Mouse (Mus musculus) mouse trophoblast stem cell (cell line): Measurements from ENCODE around the gene Ulk4.
"Not testable (repeated sequence)": the region's sequence is repeated elsewhere in the genome, so short reads cannot be mapped to it uniquely, and the experiment has no call there.

Experiments used
- in situ Hi-C, 2 experiments: fragments of 300-500 bp; cut with MseI, MboI; formaldehyde crosslinking; loops; 2 replicates in 1 of 2; 3 replicates in 1 of 2; pipeline ENCODE4 v1.15.1; 2025

Ulk4 gene

DNA sequence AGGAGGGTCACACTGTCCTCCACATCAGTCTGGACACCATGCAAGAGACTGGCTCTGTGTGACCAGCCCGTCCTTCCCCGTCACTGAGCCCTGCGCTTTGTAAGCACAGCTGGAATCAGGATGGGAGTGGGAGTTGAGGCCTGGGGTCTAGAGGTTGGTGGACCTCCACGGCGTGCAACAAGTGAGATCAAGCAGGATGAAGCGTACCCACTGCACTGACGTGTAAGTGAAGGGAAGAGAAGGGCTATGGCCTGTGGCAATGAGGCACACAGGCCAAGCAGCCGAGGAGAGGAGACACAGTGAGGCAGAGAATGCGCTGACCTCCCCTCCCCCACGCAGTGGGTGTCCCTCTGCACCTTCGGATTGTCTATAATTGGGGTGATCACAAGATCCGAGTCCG is 22.2 kb downstream of the Ulk4 start:
- in situ Hi-C loops = loop anchor here in 1 of 2 experiments (25.0 kb wide), 1 partner anchor 358 kb away; no protein-coding TSS in a partner anchor

DNA sequence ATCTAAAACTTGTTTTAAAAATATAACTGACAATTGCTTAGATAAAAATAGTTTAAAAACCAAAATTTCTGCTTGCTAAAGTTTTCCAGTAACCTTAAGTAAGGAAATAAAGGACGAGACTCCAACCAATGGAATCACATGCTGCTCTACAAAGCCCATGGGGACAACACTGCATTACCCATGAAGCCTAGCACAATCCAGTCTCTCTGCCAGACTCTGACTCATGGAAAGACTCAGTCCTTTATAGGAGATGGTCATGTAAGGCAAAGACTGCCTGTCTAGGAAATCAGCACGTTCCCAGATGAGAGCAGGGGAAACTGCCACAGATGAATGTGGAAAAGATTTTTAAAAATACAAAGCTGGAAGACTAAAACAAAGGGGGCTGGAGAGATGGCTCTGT is 23.0 kb downstream of the Ulk4 start:
- in situ Hi-C loops = loop anchor here in 1 of 2 experiments (25.0 kb wide), 1 partner anchor 358 kb away; no protein-coding TSS in a partner anchor

DNA sequence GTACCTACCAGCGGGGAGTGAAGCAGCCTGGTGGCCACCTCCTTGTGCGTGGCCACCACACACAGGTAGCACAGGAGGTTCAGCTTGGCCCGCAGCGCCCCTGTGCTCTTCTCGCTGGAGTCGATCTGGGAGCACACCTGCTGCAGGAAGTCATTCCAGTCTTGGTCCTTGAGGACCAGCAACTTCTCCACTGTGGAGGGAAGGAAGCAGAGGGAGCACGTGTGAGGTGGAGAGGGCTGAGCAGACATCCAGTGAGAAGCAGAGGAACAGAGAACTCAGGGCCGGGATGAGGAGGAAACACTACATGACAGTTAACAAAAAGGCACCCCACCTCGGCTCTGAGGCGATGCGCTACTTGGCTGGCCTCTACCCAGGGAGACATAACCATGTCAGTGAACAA is 26.1 kb downstream of the Ulk4 start:
- in situ Hi-C loops = loop anchor here in 1 of 2 experiments (25.0 kb wide), 1 partner anchor 361 kb away; no protein-coding TSS in a partner anchor

DNA sequence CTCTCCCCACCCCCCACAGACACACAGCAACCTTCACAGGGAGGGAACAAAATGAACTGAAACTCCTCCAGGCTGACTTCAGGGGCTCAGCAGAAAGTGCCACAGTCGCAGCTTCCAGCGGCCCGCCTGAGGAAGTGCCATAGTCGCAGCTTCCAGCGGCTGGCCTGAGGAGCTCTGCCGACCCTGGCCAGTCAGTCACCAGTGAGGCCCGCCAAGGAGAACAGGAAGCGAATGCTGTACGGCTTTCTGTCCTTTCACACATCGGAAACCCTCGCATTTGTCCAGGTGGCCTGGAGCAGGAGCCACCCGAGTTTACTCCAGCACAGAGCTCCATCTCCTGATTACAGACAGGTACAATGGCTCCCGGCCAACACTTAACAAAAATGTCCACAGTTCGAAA is 27.2 kb downstream of the Ulk4 start:
- in situ Hi-C loops = loop anchor here in 1 of 2 experiments (25.0 kb wide), 1 partner anchor 362 kb away; no protein-coding TSS in a partner anchor

DNA sequence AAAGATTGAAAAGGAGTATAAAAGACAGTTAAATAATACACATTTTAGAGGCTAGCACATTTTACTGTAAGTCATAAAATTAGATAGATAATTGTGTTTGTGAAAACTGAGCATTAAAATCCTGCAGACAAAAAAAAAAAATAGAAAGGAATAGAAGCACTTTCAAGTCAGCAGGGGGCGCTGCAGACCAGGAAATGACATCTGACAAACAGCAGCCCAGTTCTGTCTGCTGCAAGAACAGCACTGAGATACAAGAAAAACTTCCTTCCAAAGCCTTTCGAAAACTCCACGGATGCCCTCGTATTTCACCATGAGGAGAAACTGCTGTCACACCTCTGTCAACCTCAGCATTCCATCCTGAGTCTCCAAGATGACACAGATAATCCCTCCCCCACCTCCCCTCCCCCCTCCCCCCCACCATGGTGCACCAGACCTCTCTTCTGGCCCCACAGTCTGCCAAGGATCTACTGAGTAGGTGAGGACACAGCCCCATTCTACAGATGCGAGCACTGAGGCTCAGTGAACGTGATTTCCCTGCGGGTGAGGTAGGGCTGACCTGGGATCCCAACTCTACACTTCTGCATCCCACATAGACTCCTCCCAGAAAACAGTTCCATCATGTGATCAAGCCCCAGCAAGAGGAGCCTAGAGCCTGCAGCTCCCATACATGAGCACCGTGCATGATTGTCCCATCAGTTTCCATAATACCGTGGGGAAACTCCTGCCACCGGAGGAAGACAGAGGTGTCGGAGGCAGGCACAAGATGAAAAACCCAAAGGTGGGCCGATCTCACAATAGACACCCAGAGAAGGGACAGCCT is 28.8 kb downstream of the Ulk4 start:
- in situ Hi-C loops = no loop called here

DNA sequence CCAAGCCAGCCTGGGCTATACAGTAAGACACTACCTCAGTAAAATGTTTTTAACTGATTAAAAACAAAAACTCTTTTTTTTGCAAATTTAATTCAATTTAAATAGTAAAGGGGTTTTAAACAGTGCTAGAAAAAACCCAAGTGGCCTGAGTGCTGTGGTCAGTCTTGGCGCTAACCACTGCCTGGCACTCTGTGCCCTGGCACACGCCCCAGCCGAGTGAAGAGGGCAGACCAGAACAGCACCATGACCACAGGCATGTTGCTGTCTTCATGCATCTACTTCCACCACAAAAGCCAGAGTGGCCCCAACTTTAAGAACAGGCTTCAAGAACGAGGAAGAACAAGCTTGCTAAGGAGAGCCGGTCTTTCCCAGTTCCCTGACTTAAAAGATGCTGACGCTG is 29.9 kb downstream of the Ulk4 start:
- in situ Hi-C loops = no loop called here

DNA sequence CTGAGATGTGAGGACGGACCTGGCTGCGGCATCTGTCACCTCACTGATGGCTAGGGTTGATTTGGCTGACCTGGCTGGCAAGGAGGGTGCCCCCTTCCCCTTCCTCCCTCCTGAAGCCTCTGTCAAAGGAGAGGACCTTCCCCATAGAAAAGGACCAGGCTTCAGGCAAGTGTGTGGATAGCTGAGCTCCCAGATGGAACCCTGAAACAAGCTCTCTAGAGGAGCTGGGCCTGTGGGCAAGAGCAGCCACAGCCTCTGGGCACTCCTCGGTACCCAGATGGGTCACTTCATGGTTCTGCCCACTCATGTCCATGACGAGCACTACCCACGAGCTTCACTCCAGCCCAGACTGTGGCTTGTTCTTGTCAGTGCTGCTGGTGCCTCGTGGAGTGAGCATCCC is 34.7 kb downstream of the Ulk4 start:
- in situ Hi-C loops = no loop called here

DNA sequence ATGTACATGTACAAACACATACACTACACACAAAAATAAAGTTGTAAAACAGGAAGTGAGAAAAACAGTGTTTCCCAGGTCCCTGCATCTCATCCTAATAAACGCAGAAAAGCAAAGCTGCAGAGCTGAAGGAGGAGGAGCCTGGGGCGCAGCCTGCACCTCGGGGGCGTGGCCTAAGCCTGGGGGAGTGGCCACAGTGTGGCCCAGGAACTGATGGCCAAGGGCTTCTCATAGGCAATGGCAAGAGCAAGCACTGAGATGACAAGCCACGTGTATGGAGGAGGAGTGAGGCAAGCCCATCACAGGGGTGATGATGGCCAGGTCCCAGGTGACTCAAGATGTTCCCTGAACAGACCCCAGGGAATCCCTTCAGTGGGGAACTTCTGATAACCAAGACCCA is 35.2 kb downstream of the Ulk4 start:
- in situ Hi-C loops = no loop called here

DNA sequence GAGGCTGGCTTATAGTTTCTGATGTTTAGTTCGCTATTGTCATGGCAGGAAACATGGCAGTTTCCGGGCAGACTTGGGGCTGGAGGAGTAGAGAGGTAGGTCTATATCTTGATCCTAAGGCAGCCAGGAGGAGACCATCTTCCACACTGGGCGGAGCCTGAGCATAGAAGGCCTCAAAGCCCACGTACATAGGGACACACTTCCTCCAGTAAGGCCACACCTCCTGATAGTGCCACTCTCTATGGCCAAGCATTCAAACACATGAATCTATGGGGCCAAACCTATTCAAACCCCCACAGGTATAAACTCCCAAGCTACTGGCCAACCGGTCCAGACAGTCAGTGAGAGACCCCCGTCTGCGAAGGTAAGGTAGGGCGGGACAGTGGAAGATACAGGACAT is 35.6 kb downstream of the Ulk4 start:
- in situ Hi-C loops = no loop called here

DNA sequence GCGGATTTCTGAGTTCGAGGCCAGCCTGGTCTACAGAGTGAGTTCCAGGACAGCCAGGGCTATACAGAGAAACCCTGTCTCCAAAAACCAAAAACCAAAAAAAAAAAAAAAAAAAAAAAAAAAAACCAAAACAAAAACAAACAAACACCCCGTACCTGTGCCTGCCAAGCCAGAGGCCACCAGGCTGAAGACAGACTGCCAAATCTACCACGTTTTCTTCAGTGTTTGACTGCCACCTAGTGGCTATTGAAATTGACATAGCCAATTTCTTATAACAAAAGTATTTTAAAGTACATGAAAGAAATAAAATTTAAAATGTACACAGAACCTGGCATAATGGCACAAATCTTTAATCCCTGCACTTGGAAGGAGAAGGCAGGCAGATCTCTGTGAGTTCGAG is 36.8 kb downstream of the Ulk4 start:
- in situ Hi-C loops = not testable (repeated sequence)

DNA sequence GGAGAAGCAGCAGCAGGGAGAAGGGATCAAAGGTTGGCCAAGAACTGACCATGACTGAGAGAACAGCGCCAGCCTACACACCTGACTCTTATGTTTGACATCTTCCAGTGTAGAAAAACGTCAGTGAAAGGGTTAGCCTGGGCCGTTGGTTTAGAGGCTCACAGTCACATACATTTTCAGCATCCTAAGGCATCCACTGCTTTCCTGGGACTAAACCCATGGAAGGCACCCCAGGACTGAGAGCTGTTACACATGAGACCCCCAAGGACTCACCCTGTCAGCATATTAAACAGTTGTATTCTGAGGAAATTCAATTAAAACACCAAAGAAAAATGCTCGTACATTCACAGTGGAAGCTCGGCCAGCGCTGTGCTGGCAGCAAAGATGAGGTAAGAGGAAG is 37.4 kb downstream of the Ulk4 start:
- in situ Hi-C loops = no loop called here

DNA sequence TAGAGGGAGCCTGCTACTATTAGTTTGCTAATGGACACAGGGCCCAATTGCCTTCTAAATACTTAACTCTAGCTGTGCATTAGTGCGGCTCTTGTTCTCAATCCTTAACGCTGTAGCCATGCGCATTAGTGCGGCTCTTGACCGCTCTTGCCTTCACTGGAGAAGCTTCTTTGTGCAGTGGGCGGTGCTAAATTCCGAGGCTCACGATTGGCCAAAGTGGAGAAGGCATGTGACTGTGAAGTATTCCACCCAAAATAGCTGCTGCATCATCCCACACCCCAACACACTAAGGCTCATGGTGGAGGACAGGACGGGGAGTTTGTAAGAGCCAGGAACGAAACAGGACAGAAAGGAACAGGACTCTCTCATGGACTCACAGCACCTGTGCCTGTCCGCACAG is 58.4 kb downstream of the Ulk4 start:
- in situ Hi-C loops = no loop called here

DNA sequence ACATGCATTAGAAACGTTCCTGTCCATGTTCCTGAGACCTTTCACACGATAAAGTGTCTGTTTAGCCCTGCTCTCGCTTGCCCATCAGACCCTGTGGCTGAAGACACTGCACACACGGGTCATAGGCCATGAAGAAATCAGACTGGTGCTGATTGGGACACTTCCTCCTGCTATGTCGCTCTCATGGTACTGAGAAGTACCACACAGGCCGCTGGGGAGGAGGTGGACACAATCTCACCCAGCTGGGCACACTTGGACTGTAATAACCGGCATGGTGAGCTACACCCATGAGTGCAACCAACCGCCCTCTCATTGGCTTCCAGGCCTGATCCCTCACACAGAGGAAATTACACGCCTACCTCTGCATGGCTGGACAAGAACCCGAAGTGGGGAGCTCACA is 58.8 kb downstream of the Ulk4 start:
- in situ Hi-C loops = no loop called here

DNA sequence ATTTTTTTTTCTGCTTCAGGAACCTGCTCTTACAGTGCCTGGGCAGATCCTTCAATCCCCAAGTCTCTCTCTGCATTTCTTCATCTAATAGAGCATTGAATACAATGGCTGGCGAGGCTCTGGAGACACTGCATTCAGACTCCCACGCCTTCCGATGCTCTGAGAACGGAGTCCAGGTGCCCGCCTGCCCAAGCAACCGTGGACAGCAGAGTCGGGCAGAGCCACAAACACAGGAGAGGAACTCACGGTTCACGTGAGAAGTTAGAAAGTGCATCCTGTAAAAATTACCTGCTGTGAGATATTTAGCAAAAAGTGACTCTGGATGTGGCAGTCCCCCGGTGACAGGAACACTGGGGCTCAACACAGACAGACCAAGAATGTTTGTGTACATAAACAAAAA is 59.3 kb downstream of the Ulk4 start:
- in situ Hi-C loops = no loop called here

DNA sequence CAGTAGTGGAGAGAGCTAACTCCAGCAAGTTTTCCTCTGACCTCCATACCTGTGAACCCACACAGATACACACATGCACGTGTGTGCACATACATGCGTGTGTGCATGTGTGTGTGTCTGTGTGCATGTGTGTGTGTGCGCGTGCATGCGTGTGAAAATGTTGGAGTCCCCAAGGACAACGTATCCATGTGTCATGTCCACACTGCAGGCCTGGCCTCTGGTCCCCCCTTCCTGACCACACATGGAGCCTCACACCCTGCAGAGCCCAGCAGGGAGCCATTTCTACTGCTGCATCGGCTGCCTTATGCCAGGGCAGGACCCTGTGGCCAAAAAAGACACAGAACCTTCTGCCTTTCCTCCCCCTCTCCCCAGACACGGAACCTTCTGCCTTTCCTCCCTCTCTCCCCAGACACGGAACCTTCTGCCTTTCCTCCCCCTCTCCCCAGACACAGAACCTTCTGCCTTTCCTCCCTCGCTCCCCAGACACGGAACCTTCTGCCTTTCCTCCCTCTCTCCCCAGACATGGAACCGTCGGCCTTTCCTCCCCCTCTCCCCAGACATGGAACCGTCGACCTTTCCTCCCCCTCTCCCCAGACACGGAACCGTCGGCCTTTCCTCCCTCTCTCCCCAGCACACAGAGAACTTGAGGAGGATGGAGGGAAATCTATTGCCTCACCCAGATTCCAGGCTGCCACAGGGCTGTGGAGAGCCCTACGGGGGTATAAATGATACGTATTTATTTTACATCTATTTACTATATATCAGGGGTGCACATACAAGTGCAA is 60.3 kb downstream of the Ulk4 start:
- in situ Hi-C loops = no loop called here

DNA sequence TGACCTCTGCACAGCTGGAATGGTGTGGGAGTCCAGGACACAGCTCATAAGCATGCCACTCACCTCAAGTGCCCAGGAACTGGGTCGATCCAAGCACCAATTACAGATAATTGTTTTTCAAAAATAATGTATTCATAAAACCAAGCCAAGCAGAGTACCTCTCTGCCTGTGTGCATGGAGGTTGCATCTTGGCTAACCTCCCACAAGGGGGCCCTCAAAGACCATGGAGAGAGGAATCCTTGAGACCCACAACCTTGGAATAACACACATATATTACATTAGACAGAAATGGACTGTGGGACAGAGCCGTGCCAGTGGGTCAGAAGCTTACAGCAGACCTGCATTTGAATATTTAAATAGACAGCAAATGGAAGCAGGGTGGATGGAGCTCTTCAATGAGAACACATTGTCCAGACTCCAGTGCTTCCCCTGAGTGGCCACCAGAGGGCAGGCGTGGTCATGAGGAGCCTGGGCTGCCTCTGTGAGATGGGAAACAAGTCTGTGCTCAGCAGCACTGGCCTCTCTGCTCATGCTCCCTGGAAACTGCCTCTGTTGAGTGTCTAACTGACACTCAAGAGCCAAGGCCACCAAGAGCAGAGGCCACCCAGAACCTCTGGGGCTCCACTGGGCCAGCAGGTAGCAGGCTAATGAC is 61.5 kb downstream of the Ulk4 start:
- in situ Hi-C loops = no loop called here

DNA sequence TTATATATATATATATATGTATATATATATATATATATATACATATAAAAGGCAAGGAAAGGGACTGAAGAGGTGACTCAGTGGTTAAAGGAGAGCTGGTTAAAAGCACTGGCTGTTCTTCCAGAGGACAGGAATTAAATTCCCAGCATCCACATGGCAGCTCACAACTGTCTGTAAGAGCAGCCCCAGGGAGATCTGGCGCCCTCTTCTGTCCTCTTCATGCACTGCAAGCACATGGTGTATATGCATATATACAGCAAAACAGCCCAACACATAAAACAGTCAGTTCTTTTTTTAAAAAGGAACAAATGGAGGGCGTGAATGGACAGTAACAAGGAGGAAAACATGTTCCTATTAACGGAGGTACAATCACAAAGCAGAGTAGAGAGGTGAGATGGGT is 64.7 kb downstream of the Ulk4 start:
- in situ Hi-C loops = no loop called here

DNA sequence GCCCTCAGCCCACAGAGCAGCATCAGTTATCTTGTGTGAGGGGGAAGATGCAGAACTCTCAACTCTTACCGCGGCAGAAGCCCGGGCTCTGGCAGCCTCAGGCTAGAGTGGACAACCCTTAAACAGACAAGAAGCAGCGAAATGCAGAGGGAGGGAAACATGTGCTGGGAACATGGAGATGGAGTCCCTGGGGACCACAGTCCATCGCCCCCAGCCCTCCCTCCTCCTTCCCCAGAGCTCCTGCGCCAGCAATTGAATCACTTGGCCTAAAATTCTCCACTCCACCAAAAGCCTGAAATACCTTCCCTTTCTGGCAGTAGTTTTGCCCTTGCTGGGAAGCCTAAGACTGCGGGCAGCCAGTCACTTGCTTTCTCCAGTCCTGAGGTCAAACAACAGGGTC is 72.0 kb downstream of the Ulk4 start:
- in situ Hi-C loops = no loop called here

DNA sequence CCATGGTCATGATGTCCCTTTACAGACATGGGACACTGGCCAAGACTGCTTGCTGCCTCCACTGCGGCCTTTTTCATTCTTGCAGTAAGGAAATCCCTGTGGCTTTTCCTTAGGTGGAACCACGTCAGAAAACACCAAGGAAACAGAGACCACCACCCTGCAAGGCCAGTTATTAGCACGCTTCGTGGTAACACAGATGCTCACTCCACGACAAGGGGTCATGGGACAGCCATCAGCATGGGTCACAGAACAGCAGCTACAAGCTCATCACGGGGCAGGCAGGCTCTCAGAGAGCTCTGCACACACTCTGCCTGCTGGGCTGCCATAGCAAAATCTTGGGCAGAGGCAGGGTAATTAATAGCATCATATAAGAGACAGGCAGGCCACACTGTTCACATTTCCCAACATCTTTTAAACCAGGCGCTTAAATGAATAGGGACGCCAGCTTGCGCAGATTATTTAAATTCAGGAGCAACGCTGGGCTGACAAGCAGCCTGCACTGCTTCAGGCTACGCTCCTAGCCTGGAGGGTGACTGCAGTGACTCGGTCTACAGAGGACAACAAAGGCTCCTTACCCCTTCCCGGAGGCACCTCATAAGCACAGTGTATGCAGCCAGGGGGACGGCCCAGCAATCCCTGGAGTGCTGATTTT is 72.7 kb downstream of the Ulk4 start:
- in situ Hi-C loops = no loop called here

DNA sequence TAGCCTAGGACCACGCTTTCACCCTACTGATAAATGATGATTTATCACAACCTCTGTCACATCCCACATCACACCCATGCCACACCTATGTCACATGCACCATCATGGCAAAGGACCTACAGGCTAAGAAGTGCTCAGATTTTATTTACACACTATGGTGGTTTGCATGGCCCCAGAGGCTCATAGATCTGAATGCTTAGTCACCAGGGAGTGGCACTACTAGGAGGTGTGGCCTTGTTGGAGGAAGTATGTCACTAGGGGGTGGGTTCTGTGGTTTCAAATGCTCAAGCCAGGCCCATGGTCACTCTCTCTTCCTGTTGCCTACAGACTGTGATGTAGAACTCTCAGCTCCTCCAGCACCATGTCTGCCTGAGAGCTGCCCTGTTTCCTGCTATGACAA is 73.3 kb downstream of the Ulk4 start:
- in situ Hi-C loops = no loop called here

DNA sequence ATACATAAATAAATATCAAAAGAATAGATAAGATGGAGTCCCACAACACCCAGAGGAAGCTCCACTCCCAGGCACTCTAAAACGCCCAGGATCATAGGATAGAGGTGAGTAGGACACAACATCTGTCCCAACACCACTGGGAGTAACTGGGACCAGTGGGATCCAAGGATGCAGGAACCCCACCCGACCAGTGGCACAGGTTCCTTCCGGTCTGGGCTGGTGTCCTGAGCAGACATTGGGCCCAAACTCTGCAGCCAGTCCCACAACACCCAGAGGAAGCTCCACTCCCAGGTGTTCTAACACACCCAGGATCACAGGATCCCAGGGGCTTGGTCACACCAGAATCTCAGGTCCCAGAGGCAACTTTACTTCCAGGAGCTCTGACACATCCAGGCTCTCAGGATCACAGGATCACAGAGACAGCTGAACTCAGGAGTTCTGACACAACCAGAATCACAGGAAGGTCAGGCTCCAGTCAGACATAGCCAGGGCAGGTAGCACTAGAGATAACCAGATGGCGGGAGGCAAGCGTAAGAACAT is 77.8 kb downstream of the Ulk4 start:
- in situ Hi-C loops = not testable (repeated sequence)

DNA sequence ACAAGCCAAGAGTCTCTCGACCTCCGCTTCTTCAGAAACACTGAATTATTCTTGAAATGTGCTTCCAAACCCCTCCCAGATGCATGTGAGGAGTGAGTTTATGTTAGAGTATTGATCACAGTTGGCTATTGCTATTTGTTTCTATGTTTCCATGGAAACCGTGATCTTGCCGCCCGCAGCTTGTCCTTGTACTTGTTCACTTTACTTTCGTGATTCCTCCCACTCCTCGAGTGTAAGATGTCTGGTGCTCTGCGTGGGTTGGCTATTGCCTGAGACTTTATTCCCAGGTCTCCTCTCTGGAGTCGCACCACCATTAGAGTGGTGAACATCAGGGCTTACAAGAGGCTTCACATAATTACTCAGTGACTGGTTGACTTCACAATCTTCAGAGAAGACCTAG is 80.5 kb downstream of the Ulk4 start:
- in situ Hi-C loops = no loop called here
